12 mouse cellular contexts compared by ENCODE assay signal in genomic region chr14:62341887-62342642, GRCm38 (mm10). TPM values are rescaled to one million over a fixed set of nuclear protein-coding genes. Genes with fewer than 3 reads are reported as not detected.
A peak's percentile ranks its signal among the peaks of the same experiment; 100 is the strongest.
DNase-seq lines count a peak whose midpoint lies in the region; ATAC-seq lines count a peak whose summit lies in the region.
"Had no signal": no experiment of that assay in that cellular context is flagged by ENCODE, and none has a peak within 500 bp of the region (broad histone marks: within the 10 kb centered on the region; RNA-seq: fewer than 3 reads in every experiment).

No protein-coding gene starts in this region.

- no peak overlapping the region for H3K9ac ChIP-seq in midbrain, embryonic 11.5 days (ENCODE audit: low read length)
- H3K9ac ChIP-seq in midbrain, embryonic 14.5 days (replicated peaks; ENCODE audit: low read length), result no peak overlapping the region
- H3K9ac ChIP-seq in embryonic facial prominence, embryonic 12.5 days, result no peak overlapping the region
- H3K9ac ChIP-seq in liver, embryonic 15.5 days, result no peak overlapping the region
- H3K9ac ChIP-seq: stomach, embryonic 15.5 days had no signal

- peaks cover 7% of the 10 kb centered on the region; the same call in 1 of the 2 replicates for H3K36me3 ChIP-seq in heart, embryonic 10.5 days
- H3K36me3 ChIP-seq in midbrain, embryonic 11.5 days (ENCODE audit: control insufficient read depth, insufficient read depth, low read length), result no peaks in the 10 kb centered on the region
- no peaks in the 10 kb centered on the region for H3K36me3 ChIP-seq in midbrain, embryonic 14.5 days (ENCODE audit: control insufficient read depth, insufficient read depth, low read length)
- no peaks in the 10 kb centered on the region for H3K36me3 ChIP-seq in embryonic facial prominence, embryonic 12.5 days
- H3K36me3 ChIP-seq in liver, embryonic 15.5 days (replicated peaks), result 0 out of 2 replicates have a peak, but pooled peaks cover 11% of the 10 kb centered on the region
- H3K36me3 ChIP-seq: stomach, embryonic 15.5 days had no signal

- H3K4me1 ChIP-seq in heart, embryonic 10.5 days, result peaks cover 21% of the 10 kb centered on the region
- 0 out of 2 replicates have a peak, but pooled peaks cover 4% of the 10 kb centered on the region for H3K4me1 ChIP-seq in midbrain, embryonic 11.5 days (ENCODE audit: control insufficient read depth, insufficient read depth, low read length)
- no peaks in the 10 kb centered on the region for H3K4me1 ChIP-seq in midbrain, embryonic 14.5 days (ENCODE audit: control insufficient read depth, insufficient read depth, low read length)
- H3K4me1 ChIP-seq in embryonic facial prominence, embryonic 12.5 days, result peaks cover 9% of the 10 kb centered on the region; the same call in 1 of the 2 replicates
- peaks cover 48% of the 10 kb centered on the region for H3K4me1 ChIP-seq in liver, embryonic 15.5 days (replicated peaks)

- 57% methylated on average over 8 of the region's 8 CpGs for WGBS in heart, embryonic 10.5 days
- 78% methylated on average over 8 of the region's 8 CpGs for WGBS in midbrain, embryonic 11.5 days
- WGBS in midbrain, embryonic 14.5 days, result 75% methylated on average over 8 of the region's 8 CpGs
- WGBS in embryonic facial prominence, embryonic 12.5 days, result 68% methylated on average over 8 of the region's 8 CpGs
- 53% methylated on average over 8 of the region's 8 CpGs for WGBS in liver, embryonic 15.5 days (ENCODE audit: insufficient replicate concordance)

- DNase-seq in heart, embryonic 10.5 days (ENCODE audit: low spot score), result no peak
- DNase-seq in heart, adult 9 months (ENCODE audit: low spot score in 2 of 2), result no peak
- DNase-seq in midbrain, embryonic 11.5 days (ENCODE audit: low spot score, missing footprints), result peak; percentile 78
- no peak for DNase-seq in midbrain, embryonic 14.5 days
- no peak for DNase-seq in spleen, postnatal 36 days (ENCODE audit: low spot score in 2 of 2)
- no peak for DNase-seq in left cerebral cortex, postnatal 14 days (ENCODE audit: low spot score in 2 of 2)
- DNase-seq: adrenal gland, adult 8-10 months; kidney, adult 8-10 months; lung, postnatal 4 days had no signal

- H3K27ac ChIP-seq in heart, embryonic 10.5 days, result peak overlapping the region; percentile 52; the same call in 1 of the 2 replicates
- H3K27ac ChIP-seq in midbrain, embryonic 11.5 days (ENCODE audit: low read depth, low read length), result no peak overlapping the region
- H3K27ac ChIP-seq in midbrain, embryonic 14.5 days (replicated peaks; ENCODE audit: low read depth, low read length), result no peak overlapping the region
- H3K27ac ChIP-seq in embryonic facial prominence, embryonic 12.5 days, result 0 out of 2 replicates have a peak overlapping the region, but pooled peaks have one; percentile 25
- 0 out of 2 replicates have a peak overlapping the region, but pooled peaks have one; percentile 51 for H3K27ac ChIP-seq in liver, embryonic 15.5 days (replicated peaks)
- H3K27ac ChIP-seq: stomach, embryonic 15.5 days had no signal

- H3K9me3 ChIP-seq in heart, embryonic 10.5 days, result no peaks in the 10 kb centered on the region
- no peaks in the 10 kb centered on the region for H3K9me3 ChIP-seq in midbrain, embryonic 11.5 days (ENCODE audit: control insufficient read depth, low read length)
- H3K9me3 ChIP-seq in midbrain, embryonic 14.5 days (ENCODE audit: control insufficient read depth, low read length), result no peaks in the 10 kb centered on the region
- H3K9me3 ChIP-seq in embryonic facial prominence, embryonic 12.5 days, result no peaks in the 10 kb centered on the region
- H3K9me3 ChIP-seq in liver, embryonic 15.5 days (replicated peaks), result no peaks in the 10 kb centered on the region
- H3K9me3 ChIP-seq: stomach, embryonic 15.5 days had no signal

- H3K4me2 ChIP-seq in midbrain, embryonic 11.5 days, result no peak overlapping the region
- H3K4me2 ChIP-seq in midbrain, embryonic 14.5 days (ENCODE audit: low read length), result no peak overlapping the region
- H3K4me2 ChIP-seq in embryonic facial prominence, embryonic 12.5 days (replicated peaks), result no peak overlapping the region
- peak overlapping the region; percentile 50 for H3K4me2 ChIP-seq in liver, embryonic 15.5 days
- H3K4me2 ChIP-seq: stomach, embryonic 15.5 days had no signal

- no peak for ATAC-seq in midbrain, embryonic 11.5 days (ENCODE audit: low FRiP score)
- ATAC-seq in midbrain, embryonic 14.5 days (ENCODE audit: low FRiP score, low TSS enrichment), result no peak
- ATAC-seq in embryonic facial prominence, embryonic 12.5 days (ENCODE audit: insufficient number of reproducible peaks, insufficient read depth, low FRiP score, low TSS enrichment), result no peak
- ATAC-seq in liver, embryonic 15.5 days (ENCODE audit: insufficient read depth), result no peak

- intact Hi-C loops in left cerebral cortex, postnatal 14 days (cut with DNase I), result no loop called here

- no peaks in the 10 kb centered on the region for H3K27me3 ChIP-seq in heart, embryonic 10.5 days (ENCODE audit: insufficient read depth, poor library complexity, severe bottlenecking)
- no peaks in the 10 kb centered on the region for H3K27me3 ChIP-seq in midbrain, embryonic 11.5 days (ENCODE audit: control insufficient read depth, insufficient read depth, low read length)
- H3K27me3 ChIP-seq in midbrain, embryonic 14.5 days (ENCODE audit: control insufficient read depth, insufficient read depth, low read length), result no peaks in the 10 kb centered on the region
- H3K27me3 ChIP-seq in embryonic facial prominence, embryonic 12.5 days, result no peaks in the 10 kb centered on the region
- no peaks in the 10 kb centered on the region for H3K27me3 ChIP-seq in liver, embryonic 15.5 days
- H3K27me3 ChIP-seq: stomach, embryonic 15.5 days had no signal

- H3K4me3 ChIP-seq in heart, embryonic 10.5 days, result no peak overlapping the region
- no peak overlapping the region for H3K4me3 ChIP-seq in midbrain, embryonic 11.5 days (ENCODE audit: low read depth, low read length)
- no peak overlapping the region for H3K4me3 ChIP-seq in midbrain, embryonic 14.5 days (replicated peaks; ENCODE audit: low read depth, low read length)
- no peak overlapping the region for H3K4me3 ChIP-seq in embryonic facial prominence, embryonic 12.5 days
- H3K4me3 ChIP-seq in liver, embryonic 15.5 days (replicated peaks), result 0 out of 2 replicates have a peak overlapping the region, but pooled peaks have one; percentile 11
- H3K4me3 ChIP-seq: stomach, embryonic 15.5 days had no signal

RNA-seq across cellular contexts. Expression of gene Dleu7, which starts 49.2 kb away (rescaled TPM):
- polyA plus RNA-seq in heart, embryonic 10.5 days (2016; fragmentation: Nextera tagmentation; extraction: Ambion mirVana), result 1.1 and 1.5 TPM in 2 replicates
- 3.7 and 5.1 TPM in 2 replicates for polyA plus RNA-seq in midbrain, embryonic 11.5 days (2014; fragmentation: Nextera tagmentation; extraction: Ambion mirVana)
- polyA plus RNA-seq in midbrain, embryonic 14.5 days (2014; fragmentation: Nextera tagmentation; extraction: Ambion mirVana), result 11.8 and 13.7 TPM in 2 replicates
- 1.2 and 2.1 TPM in 2 replicates for polyA plus RNA-seq in embryonic facial prominence, embryonic 12.5 days (2016; fragmentation: Nextera tagmentation; extraction: Ambion mirVana)
- 0.14 and 0.20 TPM in 2 replicates for polyA plus RNA-seq in liver, embryonic 15.5 days (2015; fragmentation: Nextera tagmentation; extraction: Ambion mirVana)
- total RNA-seq in left cerebral cortex, postnatal 14 days (2021), result 10 to 100 TPM in 1 of 2 experiments, 1 to 10 TPM in 1; 9.7 to 10.1 TPM

RNA-seq across cellular contexts. Expression of gene Rnaseh2b, which starts 49.7 kb away (rescaled TPM):
- 61.0 and 65.2 TPM in 2 replicates for polyA plus RNA-seq in heart, embryonic 10.5 days (2016; fragmentation: Nextera tagmentation; extraction: Ambion mirVana)
- polyA plus RNA-seq in midbrain, embryonic 11.5 days (2014; fragmentation: Nextera tagmentation; extraction: Ambion mirVana), result 78.1 and 89.3 TPM in 2 replicates
- 38.5 and 38.6 TPM in 2 replicates for polyA plus RNA-seq in midbrain, embryonic 14.5 days (2014; fragmentation: Nextera tagmentation; extraction: Ambion mirVana)
- polyA plus RNA-seq in embryonic facial prominence, embryonic 12.5 days (2016; fragmentation: Nextera tagmentation; extraction: Ambion mirVana), result 51.3 and 54.1 TPM in 2 replicates
- polyA plus RNA-seq in liver, embryonic 15.5 days (2015; fragmentation: Nextera tagmentation; extraction: Ambion mirVana), result 41.1 and 57.0 TPM in 2 replicates
- total RNA-seq in left cerebral cortex, postnatal 14 days (2021), result 10 to 100 TPM; 13.8 to 18.0 TPM

Comparison
In these comparisons a context has a peak if more than half of its experiments do, and no peak if none do; other contexts are left out.
1. H3K27ac ChIP-seq: peak in heart, embryonic 10.5 days (single experiment), embryonic facial prominence, embryonic 12.5 days (single experiment) and liver, embryonic 15.5 days (single experiment); none in midbrain, embryonic 11.5 days (single experiment) and midbrain, embryonic 14.5 days (single experiment).